Mouse (Mus musculus): ENCODE data around the gene Wdr5b. TPM values are rescaled to one million over a fixed set of nuclear protein-coding genes. Genes with fewer than 3 reads are reported as not detected.
"Not testable (repeated sequence)": the region's sequence is repeated elsewhere in the genome, so short reads cannot be mapped to it uniquely, and the experiment has no call there.

Gene Wdr5b
- polyA plus RNA-seq, 1 experiment from 2014 or later: 3.9 TPM

DNA sequence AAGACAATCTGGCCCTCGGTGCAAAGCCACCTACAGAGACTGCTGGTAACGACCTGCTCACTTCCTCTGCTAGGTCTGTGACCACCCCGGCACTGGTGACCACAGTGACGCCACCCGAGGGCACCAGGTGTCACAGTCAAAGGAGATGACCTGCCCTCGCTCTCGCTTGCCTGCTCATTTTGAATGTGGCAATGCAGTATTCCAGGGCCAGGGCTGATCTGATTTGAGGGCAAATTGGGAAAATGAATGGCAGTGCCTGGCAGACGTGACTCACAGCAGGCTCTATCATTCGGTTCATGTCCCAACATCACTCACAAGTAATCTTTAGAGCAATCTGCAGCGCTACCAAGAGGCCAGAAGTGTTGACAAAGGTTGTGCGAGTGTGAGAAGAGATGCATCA, 15.4 kb downstream of the Wdr5b start:
- WGBS (ENCODE audit: missing documents): 91% methylated on average over 11 of the region's 11 CpGs
- no peaks in the 10 kb centered on the region for H3K36me3 ChIP-seq (ENCODE audit: inconsistent target)
- no peak overlapping the region for H3K27ac ChIP-seq
- H3K4me3 ChIP-seq (ENCODE audit: inconsistent target): no peak overlapping the region
- no peaks in the 10 kb centered on the region for H3K79me2 ChIP-seq (ENCODE audit: inconsistent target)

DNA sequence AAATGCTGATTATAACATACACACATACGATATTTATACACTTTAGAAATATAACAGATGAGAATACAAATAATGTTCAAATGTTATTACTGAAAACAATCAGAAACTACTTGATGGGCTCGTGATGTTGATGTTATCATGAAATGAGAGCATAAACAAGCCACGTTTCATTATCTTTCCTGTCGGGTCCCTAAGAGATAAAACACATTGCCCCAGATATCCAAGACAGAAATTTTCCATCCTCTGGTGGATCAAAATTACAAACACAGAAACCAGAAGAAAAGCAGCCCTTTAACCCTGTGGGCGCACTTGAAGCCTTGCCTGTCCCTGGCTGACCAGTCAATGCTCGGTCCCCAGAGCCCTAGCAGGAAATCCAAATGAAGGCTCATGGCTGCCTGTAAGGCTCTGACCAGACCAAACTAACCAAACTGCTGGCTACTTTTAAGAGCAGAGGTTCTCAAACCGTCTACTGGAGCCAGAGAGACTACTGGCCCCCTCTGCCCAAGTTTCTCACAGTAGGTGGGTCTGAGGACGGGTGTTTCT, 17.0 kb downstream of the Wdr5b start:
- H3K4me3 ChIP-seq (ENCODE audit: inconsistent target): no peak overlapping the region
- no peaks in the 10 kb centered on the region for H3K36me3 ChIP-seq (ENCODE audit: inconsistent target)
- H3K27ac ChIP-seq: no peak overlapping the region
- H3K79me2 ChIP-seq (ENCODE audit: inconsistent target): no peaks in the 10 kb centered on the region
- 94% methylated on average over 8 of the region's 8 CpGs for WGBS (ENCODE audit: missing documents)

DNA sequence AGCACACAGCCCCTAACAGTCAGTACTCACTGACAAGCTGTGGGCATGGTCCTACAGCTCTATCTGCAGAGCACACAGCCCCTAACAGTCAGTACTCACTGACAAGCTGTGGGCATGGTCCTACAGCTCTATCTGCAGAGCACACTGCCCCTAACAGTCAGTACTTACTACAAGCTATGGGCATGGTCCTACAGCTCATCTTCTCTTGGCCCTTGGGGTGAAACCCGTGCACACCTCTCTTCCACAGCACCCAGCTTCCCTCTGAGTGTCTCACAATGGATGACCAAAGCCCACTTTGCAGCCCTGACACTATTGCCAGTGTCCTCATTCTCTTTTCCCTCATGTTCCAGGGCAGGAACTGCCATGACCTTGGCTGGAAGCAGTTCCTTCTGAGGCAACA, 21.5 kb downstream of the Wdr5b start:
- H3K27ac ChIP-seq; H3K4me3 ChIP-seq (ENCODE audit: inconsistent target); H3K36me3 ChIP-seq (ENCODE audit: inconsistent target); H3K79me2 ChIP-seq (ENCODE audit: inconsistent target): not testable (repeated sequence)
- WGBS (ENCODE audit: missing documents): 100% methylated on average over 1 of the region's 1 CpGs

GRCm38 (mm10) chr16:36063315-36063714, 22.3 kb downstream of the Wdr5b start:
- Histone ChIP-seq H3K27ac (no peak overlapping the region), H3K79me2 (ENCODE audit: inconsistent target) (no peaks in the 10 kb centered on the region)

DNA sequence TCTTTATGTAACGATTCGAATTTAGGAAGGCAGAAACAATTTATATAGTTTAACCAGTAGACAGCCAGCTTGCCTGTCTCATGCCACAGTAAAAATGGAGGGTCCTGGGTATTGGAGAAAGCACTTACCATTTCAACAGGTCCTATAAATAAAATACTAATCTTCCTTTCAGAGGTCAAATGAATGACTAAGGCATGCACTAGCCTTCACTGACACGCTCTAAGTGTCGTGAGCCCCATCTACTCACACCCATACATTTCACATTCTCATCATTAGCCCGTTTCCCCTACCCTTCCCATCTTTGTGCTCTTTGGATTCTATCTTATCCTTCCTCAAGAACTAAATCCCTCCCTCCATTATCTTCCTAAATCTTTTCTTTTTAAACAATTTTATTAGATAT, 23.9 kb downstream of the Wdr5b start:
- 92% methylated on average over 5 of the region's 5 CpGs for whole genome bisulfite sequencing (ENCODE audit: missing documents)
- H3K36me3 ChIP-seq (ENCODE audit: inconsistent target): no peaks in the 10 kb centered on the region
- H3K27ac ChIP-seq: no peak overlapping the region
- H3K79me2 ChIP-seq (ENCODE audit: inconsistent target): peaks cover 11% of the 10 kb centered on the region; the same call in 1 of the 2 replicates
- no peak overlapping the region for H3K4me3 ChIP-seq (ENCODE audit: inconsistent target)

More at GRCm38 (mm10) chr16:36063315-36063714, 22.3 kb downstream of the Wdr5b start:
- Histone ChIP-seq H3K4me3 (ENCODE audit: inconsistent target) (no peak overlapping the region), H3K36me3 (ENCODE audit: inconsistent target) (no peaks in the 10 kb centered on the region)
- WGBS (ENCODE audit: missing documents): 93% methylated on average over 2 of the region's 2 CpGs

DNA sequence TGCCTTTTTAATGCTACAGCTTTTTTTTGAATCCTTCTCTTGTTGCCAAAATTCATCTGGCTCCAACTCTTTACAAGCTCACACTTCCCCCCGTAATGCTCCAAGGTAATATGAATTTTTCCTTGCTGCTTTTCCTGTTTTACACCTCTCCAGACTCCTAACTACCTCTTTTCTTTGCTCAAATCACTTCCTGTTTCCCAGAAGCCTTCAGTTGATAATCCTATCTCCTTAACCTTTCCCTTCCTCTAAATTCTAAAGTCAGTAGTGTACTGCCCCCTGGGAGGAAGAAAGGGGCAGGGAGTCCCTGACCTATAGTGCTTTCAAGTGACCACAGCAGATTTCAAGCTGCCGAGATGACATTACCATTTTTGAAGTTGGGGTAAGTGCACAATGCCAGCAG, 26.7 kb downstream of the Wdr5b start:
- WGBS (ENCODE audit: missing documents): 41% methylated on average over 2 of the region's 2 CpGs
- no peak overlapping the region for H3K27ac ChIP-seq

DNA sequence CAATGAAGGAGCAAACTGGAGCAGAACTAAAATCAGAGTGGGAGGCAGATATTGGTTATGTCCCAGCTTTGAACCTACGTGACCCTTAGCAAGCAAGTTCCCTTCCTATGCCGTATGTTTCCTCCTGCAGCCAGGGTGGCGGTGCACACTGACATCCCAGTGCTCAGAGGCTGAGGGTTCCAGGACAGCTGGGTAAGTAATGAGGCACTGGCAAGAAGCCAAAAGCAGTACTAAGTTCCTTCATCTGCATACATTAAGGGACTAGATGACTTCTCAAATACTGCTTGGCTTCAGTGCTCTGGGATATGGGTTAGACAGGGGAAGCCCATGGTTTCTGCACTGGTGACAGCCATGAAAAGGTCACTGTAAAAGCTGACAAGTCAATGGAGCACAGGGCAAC, 27.4 kb downstream of the Wdr5b start:
- Histone ChIP-seq H3K4me3 (ENCODE audit: inconsistent target) (no peak overlapping the region), H3K79me2 (ENCODE audit: inconsistent target) (peaks cover 36% of the 10 kb centered on the region), H3K36me3 (ENCODE audit: inconsistent target) (no peaks in the 10 kb centered on the region), H3K27ac (no peak overlapping the region)
- WGBS (ENCODE audit: missing documents): 80% methylated on average over 3 of the region's 3 CpGs

More for the DNA sequence above, 26.7 kb downstream of the Wdr5b start:
- H3K36me3 ChIP-seq (ENCODE audit: inconsistent target): no peaks in the 10 kb centered on the region
- H3K79me2 ChIP-seq (ENCODE audit: inconsistent target): peaks cover 30% of the 10 kb centered on the region
- H3K4me3 ChIP-seq (ENCODE audit: inconsistent target): no peak overlapping the region

GRCm38 (mm10) chr16:36069819-36070575, 29.0 kb downstream of the Wdr5b start:
- Histone ChIP-seq H3K36me3 (ENCODE audit: inconsistent target) (no peaks in the 10 kb centered on the region), H3K27ac (0 out of 2 replicates have a peak overlapping the region, but pooled peaks have one; percentile 48), H3K4me3 (ENCODE audit: inconsistent target) (peak overlapping the region; percentile 82), H3K79me2 (ENCODE audit: inconsistent target) (peaks cover 53% of the 10 kb centered on the region)
- 73% methylated on average over 9 of the region's 9 CpGs for WGBS (ENCODE audit: missing documents)

DNA sequence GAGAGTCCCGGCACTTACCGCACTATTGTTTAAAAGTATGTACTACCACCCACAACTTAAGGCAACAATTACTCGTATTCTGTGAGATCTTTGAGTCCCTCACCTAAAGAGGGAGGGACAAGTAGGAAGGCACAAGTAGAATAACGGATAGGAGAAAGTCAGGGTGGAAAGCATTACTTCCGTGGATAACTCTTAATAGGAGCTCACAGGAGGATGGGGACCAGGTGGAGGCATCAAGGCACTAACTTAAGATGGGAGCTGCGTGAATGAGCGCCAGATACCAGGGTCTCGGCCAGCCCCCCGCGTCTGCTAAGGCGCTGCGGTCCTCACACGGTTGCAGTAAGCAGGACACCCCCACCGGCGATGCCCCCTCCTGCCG, 30.1 kb downstream of the Wdr5b start:
- H3K27ac ChIP-seq: peak overlapping the region; percentile 48
- no peaks in the 10 kb centered on the region for H3K36me3 ChIP-seq (ENCODE audit: inconsistent target)
- peak overlapping the region; percentile 82 for H3K4me3 ChIP-seq (ENCODE audit: inconsistent target)
- peaks cover 63% of the 10 kb centered on the region for H3K79me2 ChIP-seq (ENCODE audit: inconsistent target)
- 1% methylated on average over 16 of the region's 16 CpGs for WGBS (ENCODE audit: missing documents)

DNA sequence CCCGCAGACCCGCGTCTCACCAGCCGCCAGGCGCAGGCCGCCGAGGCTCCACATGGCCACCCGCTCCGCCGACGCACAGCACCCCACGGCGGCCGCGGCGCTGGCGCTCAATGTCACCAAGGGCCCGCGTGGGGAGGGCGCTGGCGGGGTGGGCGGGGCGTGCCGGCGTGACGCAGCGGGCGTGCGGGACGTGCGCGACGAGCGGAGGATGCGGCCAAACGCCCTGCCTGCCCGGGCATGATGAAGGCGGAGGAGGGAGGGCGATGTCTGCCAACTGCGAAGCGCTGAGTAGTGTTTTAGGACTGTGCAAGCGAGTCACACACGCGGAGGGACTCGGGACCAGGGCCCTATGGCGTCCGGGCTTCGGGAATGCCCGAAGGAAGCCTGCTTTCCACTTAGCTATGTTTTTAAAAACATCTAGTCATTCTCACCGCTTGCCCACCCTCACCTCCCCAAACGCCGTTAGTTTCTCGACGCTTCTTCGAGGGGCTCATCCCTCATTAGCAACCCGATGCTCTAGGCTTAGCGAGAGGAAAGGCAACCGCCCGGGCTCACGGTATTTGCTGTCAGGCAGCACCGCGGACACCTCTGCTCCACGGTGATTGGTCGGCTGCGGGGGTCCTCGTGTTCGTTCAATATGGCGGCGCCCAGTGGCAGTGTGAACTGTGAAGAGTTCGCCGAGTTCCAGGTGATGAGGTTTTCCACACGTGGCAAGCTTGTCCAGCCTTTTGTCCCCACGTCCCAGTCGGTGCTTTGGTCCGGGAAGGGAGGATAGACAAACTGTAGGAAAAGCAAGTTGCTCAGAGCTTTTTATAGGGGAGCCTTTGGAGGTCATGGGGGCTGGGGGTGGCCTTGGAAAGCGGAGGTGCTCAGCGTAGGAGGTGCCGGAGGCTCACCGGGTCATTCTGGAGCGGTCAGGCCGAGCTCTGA, 30.7 kb downstream of the Wdr5b start, which contains the start of the genes Fam162a and Ccdc58:
Gene Fam162a (minus strand): TSS at position 145 of the 930 bp plus-strand sequence.
Gene Ccdc58 (plus strand): TSS at position 236 of the 930 bp plus-strand sequence.
- peak within 1 kb of the TSS; percentile 99 for H3K27ac ChIP-seq
- peaks cover 70% of the 10 kb centered on the region for H3K79me2 ChIP-seq (ENCODE audit: inconsistent target)
- under 1% methylated on average over 69 of the region's 81 CpGs for WGBS (ENCODE audit: missing documents)
- H3K36me3 ChIP-seq (ENCODE audit: inconsistent target): no peaks in the 10 kb centered on the region
- H3K4me3 ChIP-seq (ENCODE audit: inconsistent target): peak within 1 kb of the TSS; percentile 99

- WGBS (ENCODE audit: missing documents): 26% methylated on average over 8 of the region's 8 CpGs
- Histone ChIP-seq H3K36me3 (ENCODE audit: inconsistent target) (no peaks in the 10 kb centered on the region), H3K4me3 (ENCODE audit: inconsistent target) (peak overlapping the region; percentile 99), H3K79me2 (ENCODE audit: inconsistent target) (peaks cover 70% of the 10 kb centered on the region), H3K27ac (peak overlapping the region; percentile 99)
Observed at GRCm38 (mm10) chr16:36072410-36073011, 31.5 kb downstream of the Wdr5b start.

- no peak overlapping the region for H3K4me3 ChIP-seq (ENCODE audit: inconsistent target)
- H3K79me2 ChIP-seq (ENCODE audit: inconsistent target): peaks cover 60% of the 10 kb centered on the region
- WGBS (ENCODE audit: missing documents): 83% methylated on average over 3 of the region's 3 CpGs
- no peak overlapping the region for H3K27ac ChIP-seq
- no peaks in the 10 kb centered on the region for H3K36me3 ChIP-seq (ENCODE audit: inconsistent target)
Observed at GRCm38 (mm10) chr16:36074772-36075171, 33.8 kb downstream of the Wdr5b start.

DNA sequence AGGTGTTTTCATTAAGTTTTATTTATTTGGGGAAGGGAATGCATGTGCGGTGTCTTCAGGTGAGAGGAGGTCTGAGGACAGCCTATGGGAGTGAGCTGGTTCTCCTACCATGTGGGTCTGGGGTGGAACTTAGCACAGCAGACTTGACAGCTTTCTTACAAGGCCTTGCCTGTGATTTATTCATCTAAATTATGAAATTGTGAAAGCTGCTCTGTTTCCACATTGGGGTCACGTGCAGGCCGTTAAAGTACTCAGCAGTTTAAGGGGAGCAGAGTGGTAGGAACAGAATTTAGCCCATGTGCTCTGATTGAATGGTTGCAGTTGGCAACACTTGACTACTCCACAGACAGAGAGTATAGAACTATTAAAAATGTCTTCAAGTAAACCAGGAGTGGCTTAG, 38.9 kb downstream of the Wdr5b start:
- Histone ChIP-seq H3K4me3 (ENCODE audit: inconsistent target) (no peak overlapping the region), H3K36me3 (ENCODE audit: inconsistent target) (peaks cover 2% of the 10 kb centered on the region; the same call in 1 of the 2 replicates), H3K27ac (no peak overlapping the region), H3K79me2 (ENCODE audit: inconsistent target) (peaks cover 18% of the 10 kb centered on the region; the same call in 1 of the 2 replicates)
- WGBS (ENCODE audit: missing documents): 98% methylated on average over 3 of the region's 3 CpGs

DNA sequence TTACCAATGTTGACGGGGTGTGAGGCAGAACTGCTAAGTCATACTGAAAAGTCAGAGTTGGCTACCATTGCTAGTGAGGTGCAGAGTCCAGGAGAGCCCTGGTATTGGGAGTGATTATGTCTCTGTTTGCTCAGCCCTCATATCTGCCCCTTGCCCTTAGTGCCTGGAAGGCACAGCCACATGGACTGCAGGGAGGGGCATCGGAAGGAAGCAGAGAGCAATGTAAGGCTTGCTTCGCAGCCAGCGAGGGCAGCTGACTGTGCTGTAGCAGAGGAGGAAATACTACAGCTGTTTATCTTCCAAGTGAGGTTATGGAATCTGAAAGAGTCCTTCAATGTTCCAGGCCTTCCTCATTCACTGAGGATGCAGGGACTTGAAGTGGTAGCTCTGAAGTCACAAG, 46.9 kb downstream of the Wdr5b start:
- Histone ChIP-seq H3K4me3 (ENCODE audit: inconsistent target) (no peak overlapping the region), H3K36me3 (ENCODE audit: inconsistent target) (peaks cover 28% of the 10 kb centered on the region), H3K27ac (no peak overlapping the region), H3K79me2 (ENCODE audit: inconsistent target) (no peaks in the 10 kb centered on the region)
- 82% methylated on average over 4 of the region's 4 CpGs for WGBS (ENCODE audit: missing documents)
